Mouse (Mus musculus): ENCODE measurements around the gene Pax6.

Gene Pax6

DNA sequence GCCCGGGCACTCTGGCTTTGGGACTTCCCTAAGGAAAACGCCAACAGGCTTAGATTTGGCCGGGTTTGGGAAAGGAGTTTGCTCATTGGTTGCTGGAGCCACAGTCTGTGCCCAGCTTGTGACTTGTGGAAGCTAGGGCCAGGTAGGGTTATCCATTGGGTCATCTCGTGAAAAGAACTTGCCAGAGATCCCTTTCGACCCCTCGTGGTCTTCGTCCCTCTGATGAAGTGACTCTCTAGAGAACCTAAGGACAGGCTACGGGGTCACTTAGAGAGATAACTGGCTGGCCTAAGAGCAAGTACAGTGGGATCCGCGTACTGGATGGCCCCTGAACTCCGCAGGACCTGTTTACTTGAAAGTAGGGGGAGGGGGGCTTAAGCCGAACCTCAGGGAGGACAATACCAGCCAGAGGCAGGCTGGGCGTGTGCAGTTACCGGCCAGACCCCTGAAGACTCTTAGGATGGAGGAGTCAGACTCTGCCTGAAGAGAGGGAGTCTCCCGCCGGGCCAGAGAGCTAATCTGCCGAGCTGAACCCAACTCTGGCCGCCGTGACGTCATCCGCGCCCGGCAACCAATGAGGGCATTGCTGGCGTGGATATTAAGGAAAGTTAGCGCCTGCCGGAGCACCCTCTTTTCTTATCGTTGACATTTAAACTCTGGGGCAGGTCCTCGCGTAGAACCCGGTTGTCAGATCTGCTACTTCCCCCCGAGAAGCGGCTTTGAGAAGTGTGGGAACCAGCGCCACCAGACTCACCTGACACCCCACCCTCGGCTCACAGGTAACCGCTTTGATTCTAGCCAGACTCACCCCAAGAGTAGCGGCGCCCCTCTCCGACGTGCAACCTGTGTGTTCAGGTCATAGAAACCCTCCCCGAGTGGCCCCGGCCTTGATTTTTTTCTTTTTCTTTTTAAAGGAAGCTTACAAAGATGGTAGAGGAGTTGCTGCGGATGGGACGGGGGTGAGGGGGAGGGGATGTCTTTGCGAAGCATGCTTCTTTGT, at the start of gene Pax6:
Gene Pax6 (plus strand): TSS at position 630 of the 1,000 bp plus-strand sequence.
- DNase-seq, result no peak

- DNase-seq, result no peak
Observed at GRCm38 (mm10) chr2:105648933-105649332, 19.8 kb upstream of the Pax6 start.

DNA sequence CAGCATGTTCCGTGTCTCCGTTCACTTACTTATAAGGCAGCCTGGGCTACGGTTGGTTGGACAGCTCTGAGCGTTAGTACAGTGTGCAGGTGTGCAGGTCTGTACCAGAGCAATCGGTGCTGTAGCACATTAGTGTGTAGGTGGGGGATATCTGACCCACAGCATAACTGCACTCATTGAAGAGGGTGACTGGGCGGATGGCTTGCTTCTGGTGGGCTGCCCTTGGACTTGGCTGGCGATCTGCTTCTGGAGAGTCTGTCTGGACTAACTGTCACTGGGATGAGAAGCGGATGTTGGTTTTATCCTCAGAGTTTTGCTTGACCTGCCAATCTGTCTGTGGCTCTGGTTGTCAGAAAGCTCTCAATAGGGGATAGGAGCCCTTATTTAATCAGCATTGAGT, 12.2 kb upstream of the Pax6 start:
- no peak for DNase-seq

- DNase-seq, result no peak
Observed at GRCm38 (mm10) chr2:105659350-105659749, 9.3 kb upstream of the Pax6 start.

- DNase-seq, result no peak
Observed at GRCm38 (mm10) chr2:105659926-105660873, 8.5 kb upstream of the Pax6 start.

- DNase-seq, result no peak
Observed at GRCm38 (mm10) chr2:105660874-105661622, 7.7 kb upstream of the Pax6 start.

DNA sequence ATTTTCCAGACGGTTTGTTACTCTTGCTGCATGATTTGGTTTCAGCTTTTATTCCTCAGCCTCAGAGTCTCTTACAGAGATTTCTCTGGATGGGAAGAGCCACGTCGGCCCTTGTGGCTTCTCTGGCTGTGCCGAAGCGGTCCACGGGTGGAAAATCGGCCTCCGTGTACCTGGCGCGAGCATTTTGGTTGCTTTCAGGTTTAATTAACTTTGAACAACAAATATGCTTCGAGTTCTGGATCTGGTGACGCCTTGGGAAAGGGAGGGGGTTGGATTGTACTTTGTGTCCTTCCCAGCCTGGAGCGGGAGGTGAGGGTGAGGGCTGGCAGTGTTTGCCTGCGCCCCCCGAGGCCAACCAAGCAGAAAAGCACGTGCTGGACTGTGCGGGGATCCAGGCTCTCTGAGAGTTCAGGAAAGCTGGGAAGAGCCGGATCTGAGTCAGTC, 7.1 kb upstream of the Pax6 start:
- DNase-seq, result no peak

DNA sequence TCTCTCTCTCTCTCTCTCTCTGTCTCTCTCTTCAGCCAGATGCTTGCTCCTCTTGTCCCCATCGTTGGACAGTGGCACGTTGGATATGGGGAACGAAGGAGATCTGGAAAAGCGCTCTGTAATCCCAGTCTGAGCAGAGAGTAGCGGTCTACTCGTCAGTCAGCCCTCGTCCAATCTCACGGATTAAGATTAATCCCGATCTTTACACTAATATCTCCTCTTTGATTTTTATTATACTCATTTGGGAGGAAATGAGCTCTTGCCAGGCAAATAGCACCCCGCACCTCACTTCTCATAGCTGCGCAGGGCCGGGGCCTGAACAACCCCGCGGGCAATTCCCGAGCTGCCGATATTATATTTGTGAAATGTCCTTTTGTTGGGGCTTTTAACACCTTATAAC, 6.6 kb upstream of the Pax6 start:
- no peak for DNase-seq

DNA sequence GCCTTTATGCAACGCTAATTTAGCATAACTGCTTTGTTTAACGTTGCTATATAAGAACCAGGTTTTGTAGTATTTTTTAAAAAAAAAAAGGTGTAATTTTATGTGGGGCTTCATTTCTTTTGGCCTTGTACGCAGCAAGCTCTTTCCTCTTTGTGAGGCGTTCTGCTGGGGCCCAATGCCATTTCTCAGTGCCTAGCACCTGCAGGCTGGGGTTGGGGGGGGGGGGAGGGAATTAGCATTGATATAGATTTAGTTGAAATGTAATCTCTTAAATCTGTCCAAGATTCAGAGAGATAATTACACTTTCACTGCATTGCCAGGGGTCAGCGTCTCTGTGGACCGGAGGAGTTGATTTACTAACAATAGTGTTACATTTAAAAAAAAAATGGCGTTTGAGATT, 6.1 kb upstream of the Pax6 start:
- DNase-seq, result no peak

DNA sequence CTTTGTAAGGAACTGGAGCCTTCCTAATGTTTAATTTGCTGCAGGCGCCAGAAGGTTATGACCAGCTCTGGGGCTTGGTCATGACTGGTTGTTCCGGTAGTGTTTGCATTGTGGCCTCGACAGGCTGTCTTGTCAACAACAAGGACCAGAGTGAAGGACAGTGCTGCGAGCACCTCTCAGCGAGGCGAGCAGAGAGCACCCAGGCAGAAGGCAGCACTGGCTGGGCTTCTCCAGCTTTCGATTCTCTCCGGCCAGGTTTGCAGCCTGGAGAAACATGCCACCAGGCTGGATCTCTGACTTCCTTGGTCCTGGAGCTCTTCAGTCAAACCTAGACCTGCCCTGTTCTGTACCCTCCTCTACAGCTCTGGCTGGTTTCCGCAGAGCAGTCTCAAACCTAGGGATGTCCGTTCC, 5.6 kb upstream of the Pax6 start:
- no peak for DNase-seq

DNA sequence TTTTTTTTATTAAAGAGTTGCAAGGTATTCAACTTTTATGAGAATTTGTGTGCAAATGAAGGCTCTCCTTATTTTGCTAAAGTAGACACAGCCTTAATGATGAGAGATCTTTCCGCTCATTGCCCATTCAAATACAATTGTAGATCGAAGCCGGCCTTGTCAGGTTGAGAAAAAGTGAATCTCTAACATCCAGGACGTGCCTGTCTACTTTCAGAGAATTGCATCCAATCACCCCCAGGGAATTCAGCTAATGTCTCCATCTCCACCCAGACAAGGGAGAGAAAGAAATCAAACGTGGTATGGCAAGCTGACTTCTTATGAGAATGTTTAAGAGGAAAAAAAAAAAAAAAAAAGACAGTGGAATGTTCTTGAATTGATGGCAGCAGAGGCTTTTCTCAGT, 3.7 kb upstream of the Pax6 start:
- DNase-seq, result no peak

DNA sequence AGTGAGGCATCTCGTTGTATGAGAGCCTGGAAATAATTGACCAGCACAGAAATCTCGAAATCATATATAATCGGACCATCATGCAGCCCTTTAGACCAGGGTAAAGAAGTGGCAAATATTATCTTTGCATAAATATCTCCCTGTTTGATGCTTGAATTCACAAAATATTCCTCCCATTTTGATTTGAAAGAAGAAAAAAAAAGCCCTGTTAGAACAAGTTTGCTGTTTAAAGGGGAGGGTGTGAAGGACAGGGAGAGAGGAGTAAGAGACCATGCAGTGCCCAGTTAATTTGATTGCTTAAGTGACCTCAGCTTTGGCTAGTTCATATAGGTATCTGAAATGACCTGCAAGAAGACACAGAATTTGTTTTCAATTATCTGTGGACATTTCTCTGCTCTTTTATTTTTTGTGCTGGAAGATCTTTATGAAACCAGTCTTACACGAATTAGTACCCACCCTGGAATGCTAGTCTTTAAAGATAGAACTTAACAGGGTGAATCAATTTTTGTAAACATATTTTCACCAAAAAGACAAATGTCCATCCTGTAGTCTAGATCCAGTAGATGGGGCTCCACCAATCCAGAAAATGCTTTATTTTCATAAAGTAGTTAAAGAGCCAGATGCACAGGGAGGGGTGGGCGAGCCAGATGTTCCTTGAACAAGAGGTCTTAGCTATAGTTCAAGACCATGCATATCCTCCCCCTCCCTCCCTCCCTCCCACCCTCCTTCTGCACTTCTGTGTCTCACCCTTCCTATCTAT, 3.0 kb upstream of the Pax6 start:
- DNase-seq, result no peak

- DNase-seq, result no peak
Observed at GRCm38 (mm10) chr2:105666331-105666730, 2.4 kb upstream of the Pax6 start.

DNA sequence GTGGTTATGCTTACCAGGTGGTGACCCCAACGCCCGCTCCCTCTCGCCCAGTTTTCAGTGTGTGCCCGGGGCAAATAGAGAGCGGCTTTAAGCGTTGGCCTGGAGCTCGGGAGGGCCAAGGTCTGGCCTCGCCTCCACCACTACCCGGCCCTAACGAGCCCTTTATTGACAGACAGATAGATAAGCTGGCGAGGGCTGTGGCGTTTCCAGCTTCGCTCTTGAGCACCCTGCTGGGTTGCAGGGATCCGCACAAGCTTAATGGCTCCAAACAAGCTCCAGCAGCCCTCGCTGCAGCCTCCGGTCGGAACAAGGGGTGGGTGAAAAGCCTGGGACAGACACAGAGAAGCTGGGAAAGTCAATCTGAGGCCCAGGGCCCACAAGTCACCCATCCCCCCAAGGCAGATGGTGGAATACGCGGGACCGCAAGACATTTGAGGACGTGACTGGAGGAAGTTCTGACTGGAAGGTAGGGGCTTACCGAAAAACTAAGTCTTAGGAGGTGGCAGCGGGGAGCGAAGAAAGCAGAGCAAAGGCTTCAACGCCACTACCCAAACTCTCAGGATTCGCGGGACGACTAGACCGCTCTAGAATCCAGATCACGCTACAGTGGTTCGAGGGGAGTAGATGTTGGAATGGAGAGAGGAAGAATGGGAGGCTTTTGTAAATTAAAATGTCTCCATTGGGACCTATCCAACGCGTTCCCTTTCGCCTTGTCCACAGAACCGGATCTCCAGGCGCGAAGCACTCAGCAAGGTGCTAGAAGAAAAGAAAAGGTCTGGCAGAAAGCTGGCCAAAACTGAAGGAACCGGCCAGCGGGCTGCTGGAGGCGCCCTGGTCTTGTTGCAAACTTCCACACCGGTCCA, 1.7 kb upstream of the Pax6 start:
- DNase-seq, result no peak

- peak in 1 of 2 experiments; percentile 40 for DNase-seq
Observed at GRCm38 (mm10) chr2:105667626-105667950, 1.1 kb upstream of the Pax6 start.

- DNase-seq, result no peak
Observed at GRCm38 (mm10) chr2:105669371-105669861, 716 bp downstream of the Pax6 start.

DNA sequence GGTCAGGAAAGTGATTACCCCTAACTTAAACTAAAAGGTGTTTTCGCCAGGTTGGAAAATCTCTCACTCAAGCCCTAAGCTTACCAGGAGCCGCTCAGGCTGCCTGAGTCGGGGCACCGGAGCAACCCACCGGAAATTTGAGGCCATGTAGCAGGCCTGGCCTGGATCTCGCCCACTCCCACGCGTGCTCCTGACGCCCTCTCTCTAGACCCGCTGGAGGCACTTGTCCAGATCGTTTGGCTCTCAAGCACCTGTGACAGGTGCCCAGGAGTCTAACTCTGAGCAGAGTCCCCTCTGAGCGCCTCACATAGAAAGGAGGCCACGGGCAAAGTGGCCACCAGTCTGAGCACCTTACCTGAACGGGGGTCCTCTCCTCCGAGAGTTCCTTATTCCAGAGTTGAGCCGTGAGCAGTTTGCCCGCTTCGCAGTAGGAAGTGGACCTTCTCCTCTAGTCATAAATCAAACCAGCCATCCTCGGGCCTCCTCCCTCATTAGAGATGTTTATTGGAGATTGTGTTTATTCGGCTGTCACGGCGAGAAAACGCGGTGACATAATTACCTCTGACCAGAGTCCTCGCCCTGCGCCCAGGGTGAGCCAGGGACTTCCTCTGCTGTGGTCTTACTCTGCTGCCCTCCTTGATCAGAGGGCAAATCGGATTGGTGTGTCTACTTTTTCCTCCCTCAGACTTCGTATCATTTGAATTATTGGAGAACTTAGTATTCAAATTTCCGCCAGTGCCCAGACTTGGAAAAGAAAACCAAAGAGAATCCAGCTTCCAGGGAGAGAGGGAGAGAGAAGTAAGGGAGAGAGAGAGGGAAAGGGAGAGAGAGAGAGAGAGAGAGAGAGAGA, 1.4 kb downstream of the Pax6 start:
- DNase-seq, result no peak

DNA sequence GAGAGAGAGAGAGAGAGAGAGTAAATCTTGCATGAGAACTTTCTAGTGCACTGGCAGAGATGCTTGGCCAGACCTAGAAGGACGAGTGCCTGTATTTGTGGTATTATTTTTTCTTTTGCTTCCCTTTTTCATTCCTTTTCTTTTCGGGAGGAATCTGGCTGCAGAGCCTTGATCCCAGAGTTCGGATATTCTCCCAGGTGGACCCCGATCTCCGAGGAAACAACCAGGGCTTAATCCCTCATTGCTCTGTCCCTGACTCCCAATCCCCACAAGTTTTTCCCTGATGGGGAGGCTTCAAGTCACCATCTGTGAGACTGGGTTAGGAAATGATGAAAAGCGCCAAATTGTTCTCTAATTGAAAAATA, 2.0 kb downstream of the Pax6 start:
- DNase-seq, result no peak

DNA sequence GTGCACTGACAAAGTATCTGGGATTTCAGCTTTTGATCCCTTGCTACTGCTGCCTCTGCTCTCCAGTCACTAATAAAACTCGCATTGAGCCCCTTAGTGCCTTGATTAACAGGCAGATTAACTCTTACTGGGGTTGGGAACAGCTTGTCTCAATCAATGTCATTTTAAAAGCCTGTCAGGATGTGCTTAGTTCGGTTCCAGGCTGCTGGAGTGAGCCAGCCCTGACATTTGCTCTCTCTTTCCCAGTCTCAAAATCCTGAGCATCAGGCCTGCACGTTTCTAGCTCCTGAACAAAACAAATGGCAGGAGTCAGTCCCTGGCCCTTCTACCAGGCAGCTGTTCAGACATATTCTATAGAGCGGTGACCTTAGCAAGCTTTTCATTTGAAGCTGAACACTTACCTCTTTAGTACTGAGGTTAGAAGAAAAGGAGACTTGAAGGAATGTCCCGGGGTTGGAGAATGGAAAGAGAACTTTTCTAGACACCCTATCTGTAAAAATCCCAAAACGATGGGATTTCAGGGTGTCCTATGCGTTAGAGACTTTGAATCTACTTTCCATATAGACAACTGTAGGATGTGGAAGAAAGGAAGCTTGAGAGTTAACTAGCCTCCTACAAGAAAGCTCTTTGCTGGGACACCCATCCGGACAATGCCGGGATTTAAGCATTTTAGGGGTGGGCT, 2.6 kb downstream of the Pax6 start:
- DNase-seq, result no peak
